Mouse (Mus musculus): ENCODE measurements at regions not wholly inside any gene's neighbourhood (a gene's known extent, or its start where the extent isn't known, plus 50 kb on each side); places are given as distances from the start of the nearest gene placed in this dataset.
"Not testable (repeated sequence)": the region's sequence is repeated elsewhere in the genome, so short reads cannot be mapped to it uniquely, and the experiment has no call there.

DNA sequence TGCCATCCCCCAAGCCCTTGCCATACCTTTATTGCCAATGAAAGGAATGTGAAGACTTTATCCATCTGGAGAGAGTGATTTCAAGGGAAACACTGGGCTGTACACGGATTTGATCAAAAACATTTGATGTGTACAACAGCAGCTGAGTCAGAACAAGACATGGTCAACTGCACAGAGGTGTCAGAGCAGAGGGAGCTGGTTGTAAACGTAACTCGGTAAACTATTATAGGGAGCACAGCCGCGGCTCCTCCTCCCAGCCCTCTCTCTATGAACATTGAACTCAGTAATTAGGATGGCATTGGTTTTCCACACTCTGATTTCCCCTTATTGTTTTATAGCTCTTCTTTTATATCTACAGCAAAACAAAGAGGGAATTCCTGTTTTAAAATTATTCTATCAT is 750.8 kb upstream of the Intu start:
- DNase-seq (ENCODE audit: low spot score): no peak

DNA sequence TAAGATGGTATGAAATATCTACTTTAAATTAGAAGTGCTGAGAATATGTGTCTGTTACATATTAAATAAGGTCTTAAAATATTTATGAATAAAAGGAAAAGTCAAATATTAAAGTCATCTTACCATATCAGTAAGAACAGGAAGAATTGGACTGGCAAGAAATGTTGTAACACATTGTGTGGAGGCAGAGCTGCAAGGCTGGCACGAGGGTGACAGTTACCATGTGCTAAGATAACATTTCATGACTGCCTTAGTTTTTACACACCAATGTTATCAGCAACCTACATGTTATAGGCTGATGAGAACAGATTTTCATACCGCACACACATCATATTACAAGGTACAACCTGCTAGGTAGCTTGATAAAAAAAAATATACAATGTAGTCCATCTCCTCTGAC is 746.2 kb upstream of the Intu start:
- no peak for DNase-seq (ENCODE audit: low spot score)

DNA sequence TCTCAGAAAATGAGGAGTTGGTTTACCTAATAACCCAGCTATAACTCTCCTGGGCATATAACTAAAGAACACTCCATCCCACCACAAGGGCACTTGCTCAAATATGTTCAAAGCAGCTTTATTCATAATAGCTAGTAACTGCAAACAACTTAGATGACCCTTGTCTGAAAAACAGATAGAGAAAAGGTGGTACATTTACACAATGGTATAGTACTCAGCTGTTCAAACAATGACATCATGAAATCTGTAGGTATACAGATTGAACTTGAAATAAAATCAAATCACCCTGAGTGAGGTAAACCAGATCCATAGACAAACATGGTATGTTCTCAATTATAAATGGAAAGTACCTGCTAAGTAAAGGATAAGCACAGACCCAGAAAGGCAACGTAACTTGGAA is 721.5 kb upstream of the Intu start:
- DNase-seq (ENCODE audit: low spot score): no peak

DNA sequence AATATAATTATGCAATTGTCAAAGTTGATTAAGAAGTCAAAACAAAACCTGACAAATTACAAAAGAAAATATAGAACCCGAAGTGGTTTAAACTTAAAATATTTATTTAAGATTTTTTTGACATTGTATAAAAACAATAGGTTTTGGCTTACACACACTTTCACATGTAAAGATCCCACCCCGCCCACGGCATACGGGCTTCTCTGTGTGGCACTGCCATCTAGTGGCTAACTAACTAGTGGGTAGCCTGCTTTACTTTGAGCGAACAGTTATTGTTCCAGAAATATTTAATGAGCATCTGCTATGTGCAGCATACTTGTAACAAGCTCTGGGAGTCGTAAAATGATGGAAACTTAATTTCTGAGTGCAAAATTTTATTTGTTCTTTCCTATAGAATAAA is 716.3 kb upstream of the Intu start:
- peak; percentile 5 for DNase-seq (ENCODE audit: low spot score)

DNA sequence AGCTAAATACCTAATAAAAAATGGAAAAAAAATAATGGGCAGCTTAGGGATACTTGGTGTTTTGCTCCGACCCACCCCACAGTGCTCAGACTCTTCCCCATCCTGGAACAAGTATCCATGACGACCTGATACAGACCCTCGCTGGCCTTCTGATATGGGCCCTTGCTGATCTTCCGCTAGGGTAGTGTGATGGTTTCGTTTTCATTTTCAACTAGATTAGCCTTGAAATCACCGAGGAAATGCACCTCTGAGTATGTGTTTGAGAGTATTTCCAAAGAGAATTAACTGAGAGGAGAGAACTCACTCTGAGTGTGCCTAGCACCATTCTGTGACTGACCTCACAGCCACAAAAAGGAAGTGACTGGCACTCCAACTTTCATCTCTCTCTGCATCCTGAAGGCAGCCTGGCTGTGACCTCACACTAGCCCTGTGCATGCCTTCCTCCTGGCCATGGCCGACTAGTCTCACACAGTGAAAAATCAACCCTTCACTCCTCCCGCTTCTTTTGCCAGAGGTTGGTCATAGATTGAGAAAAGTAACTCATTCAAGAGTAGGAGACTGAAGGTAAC is 700.5 kb upstream of the Intu start:
- no peak for DNase-seq (ENCODE audit: low spot score)

DNA sequence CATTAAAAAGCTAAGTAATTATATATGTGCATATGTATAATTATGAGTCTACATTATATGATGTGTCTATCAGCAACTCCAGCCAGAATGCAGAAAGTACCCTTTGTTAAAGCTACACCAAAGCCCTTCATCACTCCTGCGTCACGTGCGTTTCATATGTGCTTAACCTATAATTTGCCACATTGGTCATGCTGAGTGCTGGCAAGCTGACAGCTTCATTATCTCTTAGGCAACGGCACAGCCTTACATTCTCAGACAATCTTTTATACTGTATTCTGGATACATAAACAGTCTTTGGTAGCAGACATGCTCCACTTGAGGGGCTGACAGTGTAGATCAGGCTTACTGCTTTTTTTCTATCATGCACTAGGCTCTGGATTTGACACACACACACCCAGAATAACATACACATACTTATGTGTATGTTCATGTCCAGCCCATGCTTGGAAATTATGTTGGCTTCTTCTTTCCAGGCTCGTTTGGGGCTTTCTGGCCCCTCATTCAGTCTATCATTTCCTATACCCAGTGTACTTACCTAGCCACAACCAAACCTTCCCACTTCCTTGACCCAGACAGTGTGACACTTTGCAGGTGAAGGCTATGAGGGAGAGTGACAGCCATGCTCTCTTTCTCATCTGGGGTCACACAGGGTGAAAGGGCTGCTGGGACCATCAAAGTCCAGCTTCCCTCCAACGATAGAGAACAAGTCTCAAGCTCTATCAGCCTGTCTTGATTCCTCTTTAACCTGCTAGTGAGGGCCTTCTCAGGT is 692.5 kb upstream of the Intu start:
- DNase-seq (ENCODE audit: low spot score): no peak

DNA sequence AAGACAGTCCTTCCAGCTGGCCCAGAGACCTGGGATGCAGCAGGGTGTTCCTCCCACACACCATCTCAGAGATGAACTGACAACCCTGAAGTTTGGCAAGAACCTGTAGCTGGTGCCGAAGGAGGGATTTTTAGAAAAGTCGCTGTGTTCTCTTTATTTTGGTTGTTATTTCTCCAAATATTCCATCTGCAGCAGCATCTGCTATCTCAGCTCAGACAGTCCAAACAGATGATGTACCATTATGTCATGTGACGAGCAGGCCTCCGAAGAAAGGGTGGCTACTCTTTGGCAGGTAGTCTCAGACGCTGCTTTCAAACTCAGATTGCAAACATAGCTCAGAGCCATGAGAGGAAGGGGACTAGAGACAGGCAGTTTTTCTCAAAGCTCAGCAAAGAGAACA is 690.1 kb upstream of the Intu start:
- no peak for DNase-seq (ENCODE audit: low spot score)

DNA sequence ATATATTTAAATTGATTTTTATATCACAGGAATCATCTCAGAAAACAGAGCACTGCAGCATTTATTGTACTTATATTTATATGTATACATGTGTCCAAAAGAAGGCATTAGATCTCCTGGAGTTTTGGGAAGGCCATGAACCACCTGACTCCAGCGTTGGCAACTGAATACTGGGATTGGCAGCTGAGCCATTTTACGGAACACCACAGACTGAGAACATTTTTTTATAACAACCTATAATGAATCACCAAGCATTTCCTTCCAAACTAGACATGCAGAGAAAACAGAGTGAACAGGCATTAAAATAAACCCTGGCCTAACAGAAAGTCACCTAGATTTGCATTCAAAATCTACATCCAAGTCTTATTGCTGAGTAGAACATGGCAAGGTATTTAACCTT is 686.0 kb upstream of the Intu start:
- DNase-seq (ENCODE audit: low spot score): no peak

DNA sequence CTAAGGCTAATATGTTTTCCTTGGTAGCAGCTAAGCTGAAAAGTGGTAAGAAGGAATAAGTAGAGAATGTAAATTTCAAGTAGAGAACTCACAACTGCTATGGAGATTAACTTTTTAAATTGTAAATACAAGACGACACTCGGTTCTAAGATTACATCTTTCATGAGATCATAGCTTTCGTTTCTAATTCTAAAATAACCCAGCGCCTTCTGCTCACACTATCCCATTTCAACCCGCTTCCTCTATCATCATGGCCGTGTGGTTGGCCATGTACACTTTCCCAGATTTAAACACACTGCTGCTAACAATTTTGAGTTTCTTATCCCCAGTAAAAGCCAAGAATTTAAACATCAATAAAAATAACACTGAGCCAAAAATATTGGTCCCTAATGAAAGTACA is 682.3 kb upstream of the Intu start:
- no peak for DNase-seq (ENCODE audit: low spot score)

DNA sequence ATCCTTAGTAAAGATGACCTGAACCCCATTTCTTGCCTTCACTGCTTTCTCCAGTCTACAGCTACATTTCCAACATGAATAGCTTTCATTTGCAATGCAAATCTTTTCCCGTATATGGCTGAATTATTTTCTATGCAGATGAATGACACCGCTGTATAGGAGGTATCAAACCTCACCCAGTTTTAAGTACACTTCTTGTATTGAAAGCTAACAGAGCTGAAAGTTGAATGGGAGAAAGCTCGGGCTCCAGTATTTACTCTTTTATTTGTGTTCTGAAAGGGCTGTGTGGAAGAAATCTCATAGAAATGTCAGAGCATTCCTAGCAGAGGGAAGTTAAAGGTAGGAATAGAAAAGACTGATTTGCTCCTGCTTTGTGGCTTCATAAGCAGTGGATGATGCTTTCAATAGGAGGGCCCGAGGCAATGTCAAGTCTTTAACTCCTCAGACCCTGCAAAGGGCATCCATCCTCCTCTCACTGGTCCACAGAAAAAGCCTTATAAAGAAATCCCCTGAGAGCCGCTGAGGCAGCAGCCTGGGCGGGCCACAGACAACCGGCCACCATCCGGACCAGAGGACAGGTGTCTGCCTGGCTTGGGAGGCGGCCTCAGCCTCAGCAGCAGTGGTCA is 673.8 kb upstream of the Intu start:
- DNase-seq (ENCODE audit: low spot score): no peak

DNA sequence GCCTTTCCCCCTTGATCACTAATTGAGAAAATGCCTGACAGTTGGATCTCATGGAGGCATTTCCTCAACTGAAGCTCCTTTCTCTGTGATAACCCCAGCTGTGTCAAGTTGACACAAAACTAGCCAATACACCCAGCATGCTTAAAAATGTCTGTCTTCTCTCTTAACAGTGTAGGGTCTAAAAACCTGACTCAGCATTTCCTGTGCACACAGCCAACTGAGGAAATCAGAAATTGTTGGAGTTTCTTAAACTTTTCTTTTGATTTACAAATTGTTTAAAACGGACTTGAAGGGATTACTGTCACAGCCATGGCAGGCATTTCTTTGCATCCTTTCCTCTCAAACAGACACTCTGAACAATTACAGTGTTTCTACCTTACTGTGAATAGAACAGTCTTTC is 655.0 kb upstream of the Intu start:
- DNase-seq (ENCODE audit: low spot score): not testable (repeated sequence)

DNA sequence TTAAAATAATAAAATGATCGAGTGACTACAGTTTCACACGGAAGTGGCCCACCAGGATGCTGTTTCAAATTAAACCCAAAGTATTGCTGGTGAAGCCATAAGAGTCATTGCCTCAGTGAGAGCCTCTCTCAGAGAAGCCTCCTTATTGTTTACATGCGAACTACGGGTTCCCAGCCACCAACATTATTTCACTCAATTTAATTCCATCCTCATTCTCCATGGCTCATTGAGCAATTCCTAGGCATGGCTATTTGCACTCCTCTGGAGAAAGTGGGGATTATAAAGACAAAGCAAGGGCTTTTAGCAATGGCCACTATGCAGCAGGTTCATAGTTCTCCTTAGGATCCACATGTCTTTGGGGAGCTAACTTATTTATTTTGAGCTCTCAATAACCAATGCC is 646.7 kb upstream of the Intu start:
- no peak for DNase-seq (ENCODE audit: low spot score)

DNA sequence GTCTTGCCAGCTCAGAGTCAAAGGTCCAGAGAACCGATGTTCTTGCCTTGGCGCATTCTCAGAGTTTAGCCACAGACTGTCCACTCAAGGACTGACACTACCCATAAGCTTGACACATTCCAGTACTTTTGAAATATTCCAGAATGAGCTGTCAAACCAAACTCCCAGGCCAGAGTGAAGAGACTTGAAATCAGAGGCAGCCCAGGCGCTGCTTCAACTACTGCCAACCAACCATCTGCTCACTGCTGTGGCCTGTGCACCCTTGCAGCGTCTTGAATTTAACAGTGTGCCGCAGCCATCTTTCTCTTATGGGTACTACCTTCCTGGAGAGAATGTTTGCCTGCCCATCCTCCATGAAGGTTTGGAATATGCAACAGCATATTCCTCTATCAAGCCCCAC is 642.7 kb upstream of the Intu start:
- DNase-seq (ENCODE audit: low spot score): no peak

DNA sequence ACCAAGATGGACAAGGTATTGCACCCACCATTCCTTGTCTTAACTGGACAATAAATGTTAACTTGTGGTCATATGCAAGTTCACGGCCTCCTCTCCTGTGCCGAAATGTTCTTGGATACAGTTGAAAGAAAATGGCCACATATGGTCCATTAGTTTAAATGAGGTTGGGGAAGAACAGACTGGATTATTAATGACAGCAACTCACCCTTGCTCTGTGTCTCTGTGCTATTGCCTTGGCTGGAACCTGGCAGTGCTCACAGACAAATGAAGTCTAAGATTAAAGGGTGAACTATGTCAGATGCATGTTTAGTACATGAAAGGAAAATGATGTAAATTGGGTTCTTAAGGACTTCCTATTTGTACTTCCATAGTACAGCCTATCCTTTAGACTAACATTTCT is 641.9 kb upstream of the Intu start:
- DNase-seq (ENCODE audit: low spot score): no peak

DNA sequence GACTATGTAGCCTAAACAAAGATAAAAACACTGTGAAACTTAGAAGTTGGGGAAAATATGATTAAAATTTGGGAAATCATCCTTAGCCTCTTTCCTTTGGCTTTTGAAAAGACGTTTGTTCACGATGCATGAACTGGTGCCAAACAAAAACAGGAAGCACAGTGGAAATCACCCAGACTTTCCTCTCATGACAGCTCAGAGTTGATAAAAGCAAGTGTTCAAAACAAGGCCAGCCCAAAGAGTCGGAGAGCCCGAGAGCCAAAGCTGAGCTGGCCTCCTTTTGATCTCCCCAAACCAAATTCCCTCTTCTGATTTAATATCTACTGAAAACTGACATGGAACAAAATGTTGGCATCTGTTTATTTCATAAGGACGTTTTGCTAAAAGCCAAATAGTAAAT is 632.1 kb upstream of the Intu start:
- DNase-seq (ENCODE audit: low spot score): no peak

DNA sequence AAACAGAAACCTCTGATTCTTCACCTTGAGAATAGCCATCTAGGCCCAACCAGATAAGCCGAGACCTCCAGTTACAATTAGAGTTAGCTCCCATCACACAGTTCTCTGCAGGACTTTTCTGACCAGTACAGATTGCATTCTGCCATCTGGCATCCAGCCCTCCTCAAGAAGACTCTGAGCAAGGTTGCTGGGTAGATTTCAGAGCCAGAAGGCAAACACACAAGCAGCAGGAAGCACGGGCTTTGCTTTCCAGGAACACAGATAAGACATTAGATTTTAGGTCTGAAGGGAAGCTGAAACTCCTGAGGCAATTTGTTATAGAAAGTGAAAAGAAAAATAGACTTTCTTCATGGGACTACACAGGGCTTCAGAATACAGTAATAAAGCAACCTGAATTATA is 630.9 kb upstream of the Intu start:
- DNase-seq (ENCODE audit: low spot score): no peak

DNA sequence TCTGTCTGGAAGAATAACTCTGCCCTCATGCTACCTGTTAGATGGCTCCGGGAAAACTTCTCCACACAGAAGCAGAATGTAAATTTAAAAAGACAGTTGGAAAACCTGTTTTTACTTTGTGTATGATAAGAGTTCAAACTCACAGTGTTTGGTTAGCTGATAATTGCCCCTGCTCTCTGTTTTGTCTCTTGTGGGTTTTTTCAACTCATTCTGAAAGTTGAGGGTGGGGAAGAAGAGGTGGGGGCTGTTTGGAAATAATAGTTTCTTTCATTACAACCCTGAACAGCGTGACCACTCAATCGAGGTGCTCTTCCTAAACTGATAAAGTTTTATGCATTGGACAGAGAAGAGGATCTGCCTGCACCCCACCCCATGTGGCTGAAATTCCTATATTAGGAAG is 626.7 kb upstream of the Intu start:
- DNase-seq (ENCODE audit: low spot score): no peak

DNA sequence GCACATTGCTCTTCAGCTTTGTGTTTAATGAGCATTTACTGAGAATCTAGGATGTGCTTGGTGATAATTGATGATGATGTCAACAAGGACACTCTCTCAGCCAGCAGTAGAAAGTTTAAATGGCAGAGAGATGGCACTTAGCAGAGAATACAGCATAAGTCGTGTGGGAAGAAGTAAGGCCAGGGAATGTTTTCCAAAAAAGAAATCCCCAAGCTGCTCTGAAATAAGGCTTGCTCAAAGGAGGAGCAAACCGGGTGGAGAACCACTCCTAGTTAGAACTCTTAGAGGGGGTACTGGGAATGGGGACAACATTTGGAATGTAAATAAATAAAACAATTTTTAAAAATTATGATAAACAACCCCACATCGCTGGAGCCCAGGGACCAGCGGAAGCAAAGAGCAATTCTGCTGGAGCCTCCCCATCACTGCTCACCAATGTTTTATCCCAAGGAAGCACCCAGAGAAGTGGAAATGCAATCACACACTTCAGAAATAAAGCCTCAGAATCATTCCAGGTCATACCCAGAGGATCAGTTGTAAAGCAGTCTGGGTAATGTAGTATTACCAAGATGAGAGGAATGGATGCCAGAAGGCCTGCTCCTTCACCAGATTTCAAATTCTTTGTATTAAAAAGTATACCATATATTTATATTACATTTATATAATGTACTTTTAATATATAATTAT is 622.3 kb upstream of the Intu start:
- DNase-seq (ENCODE audit: low spot score): no peak

DNA sequence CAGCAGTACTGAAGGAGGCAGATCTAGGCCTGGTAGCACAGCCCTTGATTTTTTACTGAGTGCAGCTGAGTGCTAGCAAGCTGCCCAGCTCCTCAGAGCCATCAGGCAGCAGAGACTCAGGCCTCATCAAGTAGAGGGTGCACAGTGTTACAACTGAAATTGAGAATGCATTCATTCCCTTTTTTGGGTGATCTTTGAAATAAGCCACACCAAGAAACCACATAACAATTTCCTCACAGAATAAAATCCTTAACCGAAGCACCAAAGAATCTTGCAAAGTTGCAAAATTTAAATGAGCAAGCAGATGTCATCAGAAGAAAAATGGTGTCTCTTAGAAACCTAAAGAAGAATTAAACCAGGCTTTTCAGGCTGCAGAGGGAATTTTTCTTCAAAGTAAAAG is 621.4 kb upstream of the Intu start:
- no peak for DNase-seq (ENCODE audit: low spot score)

DNA sequence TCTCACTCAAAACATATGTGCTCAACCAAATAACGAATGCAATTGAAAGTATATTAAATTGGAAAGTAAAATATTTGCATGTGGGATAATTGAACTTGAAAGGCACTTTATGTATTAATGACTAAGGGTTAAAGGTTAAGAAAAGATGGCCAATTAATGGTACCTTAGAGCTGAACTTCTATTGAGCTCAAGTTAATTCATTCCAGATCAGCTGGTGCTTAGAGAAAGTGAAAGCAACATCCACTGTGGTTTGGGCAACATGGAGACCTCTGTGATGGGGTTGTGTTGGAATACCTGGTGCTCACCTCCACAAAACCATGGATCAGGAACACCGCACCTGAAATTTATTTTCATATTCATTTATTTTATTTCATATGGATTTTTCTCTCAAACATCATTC is 612.5 kb upstream of the Intu start:
- DNase-seq (ENCODE audit: low spot score): no peak

DNA sequence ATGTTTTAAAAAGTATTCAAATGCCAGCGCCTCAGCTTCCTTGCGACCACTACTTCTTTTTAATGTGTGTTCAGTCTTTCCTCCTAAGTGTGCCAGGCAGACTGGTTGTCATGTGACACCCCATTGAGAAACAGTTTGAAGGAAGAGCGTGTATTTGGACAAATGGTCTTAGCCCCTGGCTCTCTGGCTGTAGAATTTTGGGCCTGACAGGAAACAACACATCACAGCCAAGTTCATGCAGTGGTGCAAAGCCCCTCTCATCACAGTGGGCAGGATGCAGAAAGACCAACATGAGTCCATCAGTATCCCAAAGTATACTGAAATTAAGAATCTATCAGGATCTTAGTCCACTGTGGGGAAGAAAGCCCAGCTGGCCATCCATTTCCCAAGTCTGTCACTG is 605.6 kb upstream of the Intu start:
- no peak for DNase-seq (ENCODE audit: low spot score)

DNA sequence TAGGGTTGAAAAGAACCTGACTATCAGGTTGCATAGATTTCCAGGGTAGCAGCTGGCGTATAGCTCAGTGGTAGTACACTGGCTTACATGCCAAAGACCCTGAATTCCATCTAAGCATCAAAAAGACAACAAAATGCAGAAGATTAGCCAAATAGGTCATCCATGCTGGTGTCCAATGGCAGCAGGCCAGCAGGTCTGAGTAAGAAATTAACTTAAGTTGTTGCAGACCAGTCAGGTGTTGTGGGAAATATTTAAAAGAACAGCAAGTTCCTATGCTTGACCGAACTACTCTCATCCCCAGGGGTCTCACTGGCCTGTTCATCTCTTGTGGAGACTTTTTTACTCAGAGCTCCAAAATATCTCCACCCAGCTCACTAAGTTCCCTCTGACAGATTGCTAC is 602.7 kb upstream of the Intu start:
- DNase-seq (ENCODE audit: low spot score): no peak

DNA sequence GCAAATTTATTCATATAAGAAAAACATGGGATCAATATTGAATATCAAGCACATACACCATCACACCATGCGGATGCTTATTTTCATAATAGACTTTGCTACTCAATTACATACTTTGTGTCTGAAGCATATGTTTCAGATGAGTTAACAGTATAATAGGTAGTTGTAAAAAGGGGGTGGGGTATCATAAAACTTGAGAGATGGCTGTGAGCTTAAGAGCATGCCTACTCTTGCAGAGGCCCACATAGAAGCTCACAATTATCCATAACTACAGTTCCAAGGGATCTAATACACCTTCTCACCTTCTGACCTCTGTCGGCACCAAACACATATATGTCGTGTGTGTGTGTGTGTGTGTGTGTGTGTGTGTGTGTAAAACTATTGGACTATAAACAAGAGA is 597.7 kb upstream of the Intu start:
- no peak for DNase-seq (ENCODE audit: low spot score)

Data from c-Kit-positive CD71-positive TER-119-positive erythroid progenitor cells, embryonic 14.5 days (primary cell).